Mouse (Mus musculus) spleen, adult 2 months (tissue): Measurements from ENCODE around the gene Krtap3-2. TPM values are rescaled to one million over a fixed set of nuclear protein-coding genes. Genes with fewer than 3 reads are reported as not detected.
"Not testable (repeated sequence)": the region's sequence is repeated elsewhere in the genome, so short reads cannot be mapped to it uniquely, and the experiment has no call there.

Experiments used
- DNase-seq, 2 experiments: peaks; one replicate each; pipeline versions ENCODE4 v3.0.0 to v3.0.0-alpha.2; 2012 to 2021; ENCODE audit warnings: low spot score in 2 of 2, low read depth in 1 of 2
- H3K27ac ChIP-seq: fragments of 200-500 bp; 2 replicates; pipeline ENCODE4 v1.5.1; 2012; ENCODE audit warnings: low read length, inconsistent platforms; ENCODE audit not compliant: insufficient read depth
- H3K27me3 ChIP-seq: fragments of 200-500 bp; 2 replicates; pipeline ENCODE4 v1.6.1; 2012; ENCODE audit warnings: mild to moderate bottlenecking, moderate library complexity, low read length, inconsistent platforms; ENCODE audit not compliant: control insufficient read depth, insufficient read depth
- H3K36me3 ChIP-seq: fragments of 200-500 bp; 2 replicates; pipeline ENCODE4 v1.6.1; 2012; ENCODE audit warnings: mild to moderate bottlenecking, low read length, inconsistent platforms; ENCODE audit not compliant: control insufficient read depth, insufficient read depth
- H3K4me1 ChIP-seq: fragments of 200-500 bp; 2 replicates; pipeline ENCODE4 v1.6.1; 2011; ENCODE audit warnings: inconsistent platforms; ENCODE audit not compliant: control insufficient read depth, insufficient read depth, insufficient read length
- H3K4me3 ChIP-seq: fragments of 200-500 bp; 2 replicates; pipeline ENCODE4 v1.5.1; 2011; ENCODE audit warnings: mild to moderate bottlenecking, inconsistent platforms; ENCODE audit not compliant: insufficient read depth, insufficient read length; ENCODE audit errors: extremely low read depth
- CTCF ChIP-seq: fragments of 200-500 bp; IDR thresholded peaks from 2 replicates; pipeline ENCODE4 v1.5.1; 2011; ENCODE audit warnings: mild to moderate bottlenecking, inconsistent platforms; ENCODE audit not compliant: insufficient read depth, insufficient read length, insufficient replicate concordance; ENCODE audit errors: extremely low read depth
- POLR2A ChIP-seq: fragments of 200-500 bp; IDR thresholded peaks from 2 replicates; pipeline ENCODE4 v1.6.1; 2011; ENCODE audit warnings: low read depth, low read length, inconsistent platforms
- WGBS: fragments of 180-500 bp; shearing (Covaris S2); methylation state at CpG from one replicate; pipeline ENCODE4 v1.1.7; 2018; 5-methylcytosine and 5-hydroxymethylcytosine counted together
- polyA plus RNA-seq: library from polyadenylated mRNA; depleted of rRNA; stranded (reverse); fragments of >200 nt; gene quantifications from 2 replicates; pipeline ENCODE4 v1.2.3, GENCODE M21; 2012; rRNA removed

The Krtap3-2 gene
- polyA plus RNA-seq: not detected in 2 replicates

GRCm38 (mm10) chr11:99556753-99557152 lies at the start of gene Krtap3-2:
Gene Krtap3-2 (minus strand): TSS chr11:99556853.
- 54% methylated on average over 2 of the region's 2 CpGs for WGBS
- Histone ChIP-seq H3K36me3 (no peaks in the 10 kb centered on the region), H3K27me3 (no peaks in the 10 kb centered on the region), H3K4me1 (no peaks in the 10 kb centered on the region), H3K4me3 (no peak within 1 kb of the TSS), H3K27ac (no peak within 1 kb of the TSS)
- TF ChIP-seq CTCF: no peak
- TF ChIP-seq POLR2A: no peak
- DNase-seq: no peak

- not testable (repeated sequence) for DNase-seq, H3K36me3 ChIP-seq, H3K27ac ChIP-seq, H3K4me1 ChIP-seq, H3K4me3 ChIP-seq, H3K27me3 ChIP-seq
- WGBS: 52% methylated on average over 1 of the region's 1 CpGs
Observed at GRCm38 (mm10) chr11:99603208-99603607, 46.6 kb upstream of the Krtap3-2 start, which contains the start of gene Gm11938. Gene Gm11938 (minus strand): TSS chr11:99603308.

- H3K36me3 ChIP-seq, H3K27me3 ChIP-seq, DNase-seq, H3K4me1 ChIP-seq, H3K4me3 ChIP-seq, H3K27ac ChIP-seq: not testable (repeated sequence)
- WGBS: 83% methylated on average over 6 of the region's 6 CpGs
Observed at GRCm38 (mm10) chr11:99597742-99598141, 41.1 kb upstream of the Krtap3-2 start, which contains the start of gene Krtap9-3. Gene Krtap9-3 (minus strand): TSS chr11:99598105.

GRCm38 (mm10) chr11:99590981-99591380 lies 34.3 kb upstream of the Krtap3-2 start, which contains the start of gene Krtap1-3:
Gene Krtap1-3 (minus strand): TSS chr11:99591339.
- Histone ChIP-seq H3K27ac (no peak within 1 kb of the TSS), H3K27me3 (no peaks in the 10 kb centered on the region), H3K4me1 (no peaks in the 10 kb centered on the region), H3K4me3 (no peak within 1 kb of the TSS), H3K36me3 (no peaks in the 10 kb centered on the region)
- DNase-seq: no peak
- WGBS: 75% methylated on average over 6 of the region's 6 CpGs
- TF ChIP-seq CTCF: no peak
- no peak for TF ChIP-seq POLR2A

GRCm38 (mm10) chr11:99585096-99585495 lies 28.4 kb upstream of the Krtap3-2 start:
- TF ChIP-seq POLR2A (no peak), CTCF (no peak)
- H3K4me3 ChIP-seq: no peak overlapping the region
- H3K36me3 ChIP-seq: no peaks in the 10 kb centered on the region
- no peaks in the 10 kb centered on the region for H3K27me3 ChIP-seq
- WGBS: 86% methylated on average over 7 of the region's 7 CpGs
- H3K4me1 ChIP-seq: no peaks in the 10 kb centered on the region
- DNase-seq: no peak
- H3K27ac ChIP-seq: no peak overlapping the region

- Histone ChIP-seq H3K4me1 (no peaks in the 10 kb centered on the region), H3K4me3 (no peak within 1 kb of the TSS), H3K36me3 (no peaks in the 10 kb centered on the region), H3K27me3 (no peaks in the 10 kb centered on the region), H3K27ac (no peak within 1 kb of the TSS)
- DNase-seq: no peak
- WGBS: 76% methylated on average over 5 of the region's 5 CpGs
- TF ChIP-seq POLR2A (no peak), CTCF (no peak)
Observed at GRCm38 (mm10) chr11:99583245-99583704, 26.6 kb upstream of the Krtap3-2 start, which contains the start of gene Krtap1-4. Gene Krtap1-4 (minus strand): TSS chr11:99583654.

GRCm38 (mm10) chr11:99581564-99581963 lies 24.9 kb upstream of the Krtap3-2 start:
- no peaks in the 10 kb centered on the region for H3K4me1 ChIP-seq
- H3K36me3 ChIP-seq: no peaks in the 10 kb centered on the region
- no peak for TF ChIP-seq CTCF
- no peak for TF ChIP-seq POLR2A
- H3K27ac ChIP-seq: no peak overlapping the region
- 81% methylated on average over 6 of the region's 6 CpGs for WGBS
- DNase-seq: no peak
- H3K4me3 ChIP-seq: no peak overlapping the region
- H3K27me3 ChIP-seq: no peaks in the 10 kb centered on the region
